Mouse (Mus musculus): ENCODE measurements around the gene Spem1.
A peak's percentile ranks its signal among the peaks of the same experiment; 100 is the strongest.

Gene Spem1

DNA sequence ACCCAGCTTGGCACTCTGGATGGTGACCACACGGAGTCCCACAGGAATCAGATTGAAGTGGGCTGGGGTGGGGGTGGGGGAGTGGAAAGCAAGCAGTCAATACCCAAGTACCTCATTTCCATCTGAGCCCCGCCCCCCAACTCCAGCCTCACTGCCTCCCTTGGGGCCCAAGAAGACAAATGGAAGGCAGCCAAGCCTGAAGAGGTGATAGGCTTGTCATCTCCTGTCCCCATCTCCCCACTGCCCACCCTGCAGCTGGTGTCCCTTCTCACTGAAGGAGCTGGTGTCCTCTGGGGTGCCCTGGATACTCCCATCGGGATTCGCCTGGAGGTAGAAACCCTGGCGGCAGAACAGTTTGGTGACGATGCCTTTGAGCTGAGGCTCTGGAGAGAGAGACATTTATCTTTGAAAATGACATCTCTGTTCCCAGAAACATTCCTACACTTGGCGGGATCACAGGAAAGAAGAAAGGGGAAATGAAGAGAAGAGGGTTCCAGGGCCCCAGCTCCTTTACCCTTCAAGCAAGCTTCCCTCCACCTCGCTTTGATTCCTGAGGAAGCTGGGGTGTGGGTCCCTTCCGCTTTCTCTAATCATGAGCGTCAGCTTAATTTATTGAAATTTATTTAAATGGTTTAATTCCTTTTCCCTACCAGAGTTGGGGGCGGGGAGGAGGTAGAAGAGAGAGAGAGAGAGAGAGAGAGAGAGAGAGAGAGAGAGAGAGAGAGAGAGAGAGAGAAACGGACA, 22.4 kb downstream of the Spem1 start:
- DNase-seq: no peak

DNA sequence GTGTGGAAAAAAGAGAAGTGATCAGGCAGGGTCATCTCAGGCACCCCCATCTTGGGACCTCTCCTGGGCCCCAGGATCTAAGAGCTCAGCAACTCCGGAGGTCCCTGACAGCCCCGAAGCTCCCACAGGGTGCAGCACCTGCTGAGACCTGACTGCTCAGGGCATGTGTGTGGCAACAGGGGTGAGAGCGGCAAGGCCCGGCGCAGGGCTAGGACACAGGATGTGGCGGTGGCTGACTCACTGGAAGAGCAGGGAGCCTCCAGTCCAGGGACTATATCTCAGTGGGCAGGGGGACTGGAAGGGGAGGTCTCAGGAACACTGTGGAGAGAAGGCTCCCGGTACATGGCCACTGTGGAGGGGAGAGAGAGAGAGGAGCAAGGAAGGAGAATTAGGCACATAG, 24.1 kb downstream of the Spem1 start:
- DNase-seq: no peak

DNA sequence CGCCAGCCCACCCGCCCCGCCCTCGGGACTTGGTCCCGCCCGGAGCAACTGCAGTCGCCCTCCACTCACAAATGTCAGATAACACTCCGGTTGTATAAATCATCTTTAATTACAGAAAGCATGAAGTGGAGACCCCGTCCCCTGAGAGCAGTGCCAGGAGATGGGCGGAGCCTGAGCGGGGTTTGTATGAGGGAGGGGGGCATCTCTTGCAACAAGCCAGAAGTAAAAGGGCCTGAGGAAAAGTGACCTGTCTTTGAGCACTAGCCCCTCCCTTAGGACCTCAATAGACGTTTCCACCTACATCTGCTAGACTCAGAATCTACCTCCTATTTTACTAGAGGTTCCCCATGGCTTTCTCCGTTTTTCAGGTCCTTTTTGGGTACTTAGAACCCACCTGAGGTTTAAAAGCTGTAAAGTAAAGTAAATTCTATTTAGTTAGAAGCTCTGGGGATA, 26.0 kb downstream of the Spem1 start:
- DNase-seq: no peak

DNA sequence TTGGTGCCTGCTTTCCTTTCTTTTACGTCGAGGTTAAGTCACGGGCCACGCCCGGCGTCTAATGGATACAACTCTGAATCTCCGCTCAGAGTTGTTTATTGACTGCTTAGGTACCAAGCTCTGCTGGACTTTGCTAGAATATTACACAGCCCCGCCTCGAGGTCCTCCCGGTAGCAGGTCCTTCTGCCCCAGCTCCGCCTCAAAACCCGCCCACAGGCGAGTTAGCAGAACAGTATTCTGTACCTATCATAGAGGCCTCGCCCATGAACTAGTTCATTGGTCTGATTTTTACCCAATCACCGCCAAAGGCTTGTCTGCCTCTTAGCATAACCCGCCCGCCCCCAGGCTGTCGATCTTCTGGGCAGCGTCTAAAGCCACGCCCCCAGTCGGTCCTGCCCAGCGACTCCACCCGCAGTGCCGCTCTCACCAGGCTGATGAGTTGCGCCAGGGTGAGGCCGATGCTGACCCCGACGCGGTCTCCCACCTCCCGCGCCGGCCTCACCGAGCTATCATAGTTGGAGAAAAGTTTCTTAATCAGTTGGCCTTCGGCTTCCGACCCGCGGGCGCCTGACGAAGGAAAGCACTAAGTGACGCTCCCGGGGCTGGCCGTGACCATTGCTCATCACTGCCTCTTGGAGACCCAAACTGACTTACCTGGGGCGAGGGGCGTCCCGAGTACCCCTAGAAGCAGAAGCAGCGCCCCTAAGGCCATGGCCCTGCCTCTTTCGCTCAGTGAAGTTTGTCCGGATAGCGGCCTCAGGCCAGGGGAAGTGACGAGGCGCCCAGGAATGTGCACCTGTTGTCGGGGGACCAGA, 26.6 kb downstream of the Spem1 start, which contains the start of gene Chrnb1:
Gene Chrnb1 (minus strand): TSS at position 776 of the 815 bp plus-strand sequence.
- peak; percentile 98 to 99 for DNase-seq

DNA sequence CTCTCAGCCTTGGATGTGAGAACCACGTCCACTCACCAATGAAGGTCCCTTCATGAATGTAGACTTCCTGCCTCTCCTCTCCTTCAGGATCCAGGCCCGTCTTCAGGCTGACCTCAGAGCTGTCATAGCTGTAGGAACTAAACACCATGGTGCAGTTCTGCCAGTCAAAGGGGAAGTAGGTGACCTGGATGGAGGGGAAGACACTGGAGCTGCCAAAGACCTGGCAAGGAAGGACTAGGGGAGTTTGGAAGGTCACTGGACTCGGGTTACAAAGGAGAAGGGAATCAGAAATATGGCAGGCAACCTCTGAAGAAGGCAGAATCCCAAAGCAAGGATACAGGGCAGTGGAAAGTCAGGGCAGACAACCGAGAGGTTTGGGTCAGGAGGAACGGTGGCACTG, 28.6 kb downstream of the Spem1 start:
- no peak for DNase-seq

DNA sequence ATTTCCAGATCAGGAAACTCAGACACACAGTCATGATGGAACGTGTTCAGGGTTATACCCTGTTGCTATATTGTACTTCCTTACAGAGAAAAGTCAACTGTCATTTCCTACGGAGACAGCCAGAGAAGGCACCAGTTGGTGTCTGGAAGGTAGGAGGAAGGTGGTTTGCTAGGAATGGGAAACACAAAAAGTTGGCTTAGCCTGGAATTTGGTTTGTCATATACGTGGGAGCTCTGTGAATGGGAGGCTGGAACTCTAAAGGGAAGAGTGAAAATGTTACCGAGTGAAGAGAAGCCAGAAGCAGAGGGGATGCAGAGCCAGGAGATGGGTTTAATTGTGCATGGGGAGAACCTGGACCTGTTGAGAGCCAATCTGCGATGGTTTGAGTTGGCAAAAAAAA, 30.6 kb downstream of the Spem1 start:
- DNase-seq: no peak

DNA sequence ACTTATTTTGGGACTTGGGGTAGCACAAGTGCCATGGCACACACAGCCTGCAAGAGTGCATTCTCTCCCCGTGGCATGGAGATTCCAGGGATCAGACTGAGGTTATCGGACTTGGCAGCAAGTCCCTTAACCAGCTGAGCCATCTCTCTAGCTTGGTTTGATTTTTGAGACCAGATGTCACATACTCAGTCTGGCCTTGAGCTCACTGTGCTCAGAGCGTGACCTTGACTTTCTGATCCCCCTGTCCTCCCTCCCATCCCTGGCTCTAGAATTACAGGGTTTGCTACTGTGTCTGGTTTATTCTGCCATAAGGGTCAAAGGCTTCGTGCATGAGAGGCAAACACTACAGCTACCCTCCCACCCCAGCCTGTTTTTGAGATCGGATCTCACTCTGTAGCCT, 32.5 kb downstream of the Spem1 start:
- no peak for DNase-seq

DNA sequence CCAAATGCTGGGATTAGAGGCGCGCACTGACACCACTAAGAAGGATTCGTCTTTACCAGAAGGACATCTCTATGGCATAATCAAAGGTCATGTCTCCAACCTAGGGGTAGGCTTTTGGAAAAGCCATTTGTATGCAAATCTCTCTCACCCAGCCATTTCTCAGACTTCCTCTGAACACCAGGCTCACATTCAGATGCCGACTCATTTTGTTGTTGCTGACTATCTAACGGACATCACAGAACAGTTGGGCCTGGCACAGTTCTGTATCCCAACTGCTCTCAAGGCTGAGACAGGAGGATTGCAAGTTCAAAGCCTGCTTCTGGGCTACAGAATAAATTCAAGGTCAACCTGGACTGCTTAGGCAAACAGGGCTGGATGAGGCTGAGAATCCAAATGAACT, 34.7 kb downstream of the Spem1 start:
- no peak for DNase-seq

DNA sequence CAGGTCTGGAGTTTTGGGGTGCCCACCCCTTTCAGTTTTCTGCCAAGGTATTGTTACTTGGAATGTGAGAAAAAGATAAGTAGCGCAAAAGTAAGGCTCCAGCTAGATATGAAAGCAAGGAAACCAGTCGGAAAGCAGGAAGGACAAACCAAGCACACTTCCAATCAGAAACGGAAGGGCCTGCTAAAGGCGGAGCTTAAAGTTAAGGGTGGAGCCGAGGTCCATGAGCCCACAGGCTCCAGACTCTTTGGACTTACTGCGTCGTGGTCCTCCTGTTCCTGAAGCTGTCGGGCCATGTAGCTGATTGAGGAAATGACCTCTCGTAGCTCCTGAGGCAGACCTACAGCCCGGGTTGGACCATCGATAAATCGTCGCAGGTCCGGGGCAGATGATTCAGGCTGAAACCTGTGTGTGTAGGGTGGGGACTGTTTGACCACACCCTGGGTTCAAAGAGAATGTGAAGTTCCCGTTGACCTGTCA, 37.1 kb downstream of the Spem1 start:
- peak; percentile 45 to 65 for DNase-seq

DNA sequence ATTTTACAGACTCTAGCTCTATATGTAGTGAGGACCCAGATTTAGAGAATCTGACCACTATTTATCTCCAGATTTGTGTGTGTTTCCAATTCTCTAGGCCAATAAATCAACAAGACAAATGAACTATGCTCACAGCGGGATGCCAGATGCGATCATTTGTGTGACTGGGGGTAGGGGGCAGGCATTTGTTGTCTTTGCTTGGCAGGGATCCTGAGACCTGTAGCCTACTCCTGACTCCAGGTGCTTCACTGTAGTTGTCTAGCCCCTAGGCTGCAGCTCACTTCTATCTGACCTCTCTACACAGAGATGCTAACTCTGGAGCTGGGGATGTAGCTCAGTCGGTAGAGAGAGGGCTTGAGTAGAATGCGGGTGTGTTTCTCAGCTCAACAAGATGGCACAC, 40.2 kb downstream of the Spem1 start:
- DNase-seq: no peak

DNA sequence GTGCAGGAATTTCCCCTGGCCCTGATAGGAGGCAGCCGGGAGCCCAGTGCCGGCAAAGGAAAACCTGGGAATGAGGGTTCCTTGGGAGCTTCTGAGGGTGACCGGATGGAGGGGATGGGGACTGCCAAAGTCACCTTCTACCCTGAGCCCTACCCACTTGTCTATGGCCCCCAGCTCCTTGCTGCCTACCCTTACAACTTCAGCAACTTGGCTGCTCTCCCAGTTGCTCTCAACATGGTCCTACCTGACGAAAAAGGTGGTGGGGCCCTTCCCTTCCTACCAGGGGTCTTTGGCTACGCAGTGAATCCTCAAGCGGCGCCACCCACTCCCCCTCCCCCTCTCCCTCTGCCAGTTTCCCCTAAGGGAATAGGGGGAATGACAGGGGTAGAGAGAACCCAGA, 43.0 kb downstream of the Spem1 start:
- DNase-seq: no peak

DNA sequence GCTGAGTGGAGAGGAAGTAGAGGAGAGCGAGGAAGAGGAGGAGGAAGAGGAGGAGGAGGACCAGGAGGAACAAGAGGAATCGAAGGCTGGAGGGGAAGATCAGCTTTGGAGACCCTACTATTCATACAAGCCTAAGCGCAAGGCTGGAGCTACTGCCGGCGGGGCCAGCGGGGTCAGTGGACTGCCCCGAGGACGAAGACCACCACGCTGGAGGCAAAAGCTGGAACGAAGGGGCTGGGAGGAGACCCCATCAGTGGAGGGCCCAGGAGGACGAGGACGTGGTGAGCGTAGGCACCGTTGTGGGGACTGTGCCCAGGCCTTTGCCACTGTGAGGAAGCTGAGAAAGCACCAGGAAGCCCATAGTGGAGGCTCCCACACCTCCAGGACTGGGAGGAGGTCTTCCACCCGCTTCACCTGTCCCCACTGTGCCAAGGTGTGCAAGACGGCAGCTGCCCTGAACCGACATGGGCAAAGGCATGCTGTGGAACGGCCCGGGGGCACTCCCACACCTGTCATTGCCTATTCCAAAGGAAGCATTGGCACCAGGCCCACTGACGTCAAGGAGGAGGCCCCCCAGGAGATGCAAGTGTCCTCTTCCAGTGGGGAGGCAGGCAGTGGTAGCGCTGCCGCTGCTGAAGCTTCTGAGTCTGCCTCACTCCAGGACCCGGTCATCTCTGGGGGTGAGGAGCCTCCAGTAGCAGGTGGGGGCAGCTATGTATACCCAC, 43.6 kb downstream of the Spem1 start:
- DNase-seq: no peak

DNA sequence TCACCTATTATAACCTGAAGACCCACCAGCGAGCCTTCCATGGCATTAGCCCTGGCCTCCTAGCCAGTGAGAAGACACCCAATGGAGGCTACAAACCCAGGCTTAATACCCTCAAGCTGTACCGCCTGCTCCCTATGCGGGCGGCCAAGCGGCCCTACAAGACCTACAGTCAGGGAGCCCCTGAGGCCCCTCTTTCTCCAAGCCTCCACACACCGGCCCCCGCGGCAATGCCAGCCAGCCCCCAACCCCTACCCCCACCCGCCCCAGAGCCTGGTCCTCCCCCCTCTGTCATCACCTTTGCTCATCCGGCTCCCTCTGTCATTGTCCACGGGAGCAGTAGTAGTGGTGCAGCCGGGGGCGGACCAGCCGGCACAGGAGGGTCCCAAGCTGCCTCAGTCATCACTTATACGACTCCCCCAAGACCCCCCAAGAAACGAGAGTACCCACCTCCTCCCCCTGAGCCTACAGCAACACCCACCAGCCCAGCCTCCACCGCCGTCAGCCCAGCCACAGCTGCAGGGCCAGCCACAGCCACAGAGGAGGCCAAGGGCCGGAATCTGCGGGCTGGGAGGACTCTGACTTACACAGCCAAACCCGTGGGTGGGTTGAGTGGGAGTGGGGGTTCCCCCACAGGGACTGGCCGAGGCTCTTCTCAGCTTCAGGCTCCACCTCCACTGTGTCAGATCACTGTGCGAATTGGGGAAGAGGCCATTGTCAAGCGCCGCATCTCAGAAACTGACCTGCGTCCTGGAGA, 44.3 kb downstream of the Spem1 start:
- no peak for DNase-seq

DNA sequence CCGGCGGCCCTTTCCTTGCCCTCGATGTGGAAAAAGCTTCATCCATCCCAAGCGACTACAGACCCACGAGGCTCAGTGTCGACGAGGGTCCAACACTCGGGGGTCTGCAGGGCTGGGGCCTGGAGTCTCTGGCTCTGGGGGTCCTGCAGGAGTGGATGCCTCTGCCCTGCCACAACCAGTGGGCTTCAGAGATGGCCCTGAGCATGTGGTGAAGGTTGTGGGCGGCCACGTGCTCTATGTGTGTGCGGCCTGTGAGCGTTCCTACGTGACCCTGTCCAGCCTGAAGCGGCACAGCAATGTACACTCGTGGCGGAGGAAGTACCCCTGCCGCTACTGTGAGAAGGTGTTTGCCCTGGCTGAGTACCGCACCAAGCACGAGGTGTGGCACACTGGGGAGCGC, 45.5 kb downstream of the Spem1 start:
- no peak for DNase-seq

DNA sequence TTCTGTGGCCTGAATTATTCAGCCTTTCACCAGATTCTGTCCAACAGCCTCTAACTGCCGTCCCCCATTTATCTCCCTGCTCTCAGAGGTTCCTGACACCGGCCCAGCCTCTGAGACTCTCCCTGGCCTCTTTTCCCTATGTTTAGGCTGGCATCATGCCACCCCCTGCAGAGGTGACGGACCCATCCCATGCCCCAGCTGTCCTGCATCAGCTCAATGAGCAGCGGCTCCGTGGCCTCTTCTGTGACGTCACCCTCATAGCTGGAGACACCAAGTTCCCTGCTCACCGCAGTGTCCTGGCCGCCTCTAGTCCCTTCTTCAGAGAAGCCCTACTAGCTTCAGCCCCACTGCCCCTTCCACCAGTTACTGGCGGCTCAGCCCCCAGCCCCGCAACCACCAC, 46.3 kb downstream of the Spem1 start:
- DNase-seq: peak in 1 of 2 experiments; percentile 68

DNA sequence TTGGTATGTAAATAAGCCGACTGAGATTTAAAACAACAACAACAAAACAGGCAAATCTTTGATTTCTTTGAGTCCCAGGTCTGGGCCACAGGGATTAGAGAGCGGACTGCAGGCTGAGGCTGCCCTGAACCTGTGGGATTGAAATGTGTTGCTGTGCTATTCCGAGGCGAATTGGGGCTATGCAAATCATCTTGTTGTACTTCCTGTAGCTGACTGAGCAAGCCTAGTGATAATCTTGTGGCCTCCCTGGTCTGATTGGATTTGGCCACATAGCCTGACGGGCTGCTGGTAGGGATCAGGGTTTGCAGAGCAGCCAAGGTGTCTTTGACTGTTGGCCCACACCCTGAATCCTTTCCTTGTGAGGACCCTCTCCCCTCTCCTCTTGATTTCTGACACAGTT, 47.0 kb downstream of the Spem1 start:
- DNase-seq: no peak
